In the genomic region with DNA sequence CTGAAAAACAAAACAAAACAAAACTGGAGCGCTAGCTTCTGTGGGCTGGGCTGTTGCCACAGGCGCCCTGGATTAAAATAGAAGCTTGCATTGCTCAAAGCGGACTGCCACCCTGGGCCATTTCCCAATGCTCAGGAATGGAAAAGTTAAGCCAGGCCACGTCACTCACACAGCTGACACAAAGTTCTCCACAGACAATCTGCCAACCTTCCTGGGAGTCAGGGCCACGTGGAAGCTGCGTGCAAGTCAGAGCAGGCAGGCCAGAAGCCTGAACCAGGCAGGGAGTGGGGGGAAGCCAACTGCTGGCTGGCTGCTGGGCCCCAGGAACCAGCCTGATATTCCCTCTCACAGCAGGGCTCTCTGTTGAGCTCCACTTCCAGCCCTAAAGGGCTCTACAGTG, we compare ENCODE assay signal across 10 mouse cellular contexts. TPM values are rescaled to one million over a fixed set of nuclear protein-coding genes. Genes with fewer than 3 reads are reported as not detected.
DNase-seq lines count a peak whose midpoint lies in the region; ATAC-seq lines count a peak whose summit lies in the region.
"Had no signal": no experiment of that assay in that cellular context is flagged by ENCODE, and none has a peak within 500 bp of the region (broad histone marks: within the 10 kb centered on the region; RNA-seq: fewer than 3 reads in every experiment).

No protein-coding gene starts in this region.

- no peak overlapping the region for H3K4me2 ChIP-seq in forebrain, embryonic 11.5 days (ENCODE audit: low read depth, low read length, severe bottlenecking)
- H3K4me2 ChIP-seq in hindbrain, embryonic 11.5 days (replicated peaks; ENCODE audit: low read depth, low read length) = no peak overlapping the region

- no peak overlapping the region for H3K27ac ChIP-seq in forebrain, embryonic 11.5 days (ENCODE audit: low read depth, low read length)
- H3K27ac ChIP-seq in hindbrain, embryonic 11.5 days (ENCODE audit: low read depth, low read length) = no peak overlapping the region

- no peak overlapping the region for H3K4me3 ChIP-seq in forebrain, embryonic 11.5 days (ENCODE audit: low read depth, low read length)
- H3K4me3 ChIP-seq in hindbrain, embryonic 11.5 days (ENCODE audit: low read depth, low read length) = no peak overlapping the region

- no peaks in the 10 kb centered on the region for H3K9me3 ChIP-seq in forebrain, embryonic 11.5 days (ENCODE audit: control insufficient read depth, low read length)
- no peaks in the 10 kb centered on the region for H3K9me3 ChIP-seq in hindbrain, embryonic 11.5 days (ENCODE audit: control insufficient read depth, low read length)

- 67% methylated on average over 6 of the region's 6 CpGs for WGBS in forebrain, embryonic 11.5 days
- 66% methylated on average over 6 of the region's 6 CpGs for WGBS in hindbrain, embryonic 11.5 days

- no peak overlapping the region for H3K9ac ChIP-seq in forebrain, embryonic 11.5 days (ENCODE audit: low read length)
- no peak overlapping the region for H3K9ac ChIP-seq in hindbrain, embryonic 11.5 days (ENCODE audit: low read depth, low read length)

- ATAC-seq in forebrain, embryonic 11.5 days (replicated peaks; ENCODE audit: low FRiP score) = no peak
- ATAC-seq in hindbrain, embryonic 11.5 days (ENCODE audit: low FRiP score) = no peak

- H3K36me3 ChIP-seq in forebrain, embryonic 11.5 days (ENCODE audit: control insufficient read depth, insufficient read depth, low read length) = no peaks in the 10 kb centered on the region
- H3K36me3 ChIP-seq in hindbrain, embryonic 11.5 days (ENCODE audit: control insufficient read depth, insufficient read depth, low read length) = no peaks in the 10 kb centered on the region

- H3K4me1 ChIP-seq in forebrain, embryonic 11.5 days (replicated peaks; ENCODE audit: control insufficient read depth, insufficient read depth, low read length) = no peaks in the 10 kb centered on the region
- H3K4me1 ChIP-seq in hindbrain, embryonic 11.5 days (replicated peaks; ENCODE audit: control insufficient read depth, insufficient read depth, low read length) = no peaks in the 10 kb centered on the region

- H3K27me3 ChIP-seq in forebrain, embryonic 11.5 days (ENCODE audit: control insufficient read depth, insufficient read depth, low read length) = no peaks in the 10 kb centered on the region
- no peaks in the 10 kb centered on the region for H3K27me3 ChIP-seq in hindbrain, embryonic 11.5 days (ENCODE audit: control insufficient read depth, insufficient read depth, low read length)

- peak; percentile 25 for DNase-seq in cerebellum, adult 9-10 months
- DNase-seq in cerebellum, postnatal 14 days = no peak
- peak; percentile 48 for DNase-seq in NIH3T3 (ENCODE audit: low read depth)
- peak; percentile 67 to 82 for DNase-seq in gastrocnemius, adult 8-10 months (ENCODE audit: low spot score in 2 of 2)
- DNase-seq in layer of hippocampus, postnatal 14 days (ENCODE audit: low spot score in 2 of 2) = peak; percentile 50 to 64
- DNase-seq in retina, postnatal 1 day = no peak
- DNase-seq in forebrain, embryonic 11.5 days (ENCODE audit: low spot score) = no peak
- DNase-seq in hindbrain, embryonic 11.5 days (ENCODE audit: low spot score) = no peak

RNA-seq across cellular contexts. Expression of gene Serpina12, which starts 2.8 kb away (rescaled TPM):
- under 1 TPM in 1 of 4 experiments, not detected in 3; 0.07 TPM for total RNA-seq in gastrocnemius, adult 8-10 months (2022)
- not detected for total RNA-seq in layer of hippocampus, postnatal 14 days (2021)
- not detected in 2 replicates for polyA plus RNA-seq in forebrain, embryonic 11.5 days (2014; fragmentation: Nextera tagmentation; extraction: Ambion mirVana)
- not detected in 2 replicates for polyA plus RNA-seq in hindbrain, embryonic 11.5 days (2014; fragmentation: Nextera tagmentation; extraction: Ambion mirVana)
- total RNA-seq: gastrocnemius, postnatal 4 days had no signal
- polyA plus RNA-seq: limb, embryonic 14.5 days had no signal

RNA-seq across cellular contexts. Expression of gene Serpina9, which starts 27.8 kb away (rescaled TPM):
- not detected for total RNA-seq in gastrocnemius, adult 8-10 months (2022)
- total RNA-seq in layer of hippocampus, postnatal 14 days (2021) = under 1 TPM in 1 of 2 experiments, not detected in 1; 0.18 TPM
- not detected in 2 replicates for polyA plus RNA-seq in forebrain, embryonic 11.5 days (2014; fragmentation: Nextera tagmentation; extraction: Ambion mirVana)
- not detected in 2 replicates for polyA plus RNA-seq in hindbrain, embryonic 11.5 days (2014; fragmentation: Nextera tagmentation; extraction: Ambion mirVana)
- total RNA-seq: gastrocnemius, postnatal 4 days had no signal

RNA-seq across cellular contexts. Expression of gene Serpina11, which starts 51.6 kb away (rescaled TPM):
- total RNA-seq in gastrocnemius, adult 8-10 months (2022) = not detected
- not detected for total RNA-seq in layer of hippocampus, postnatal 14 days (2021)
- polyA plus RNA-seq in forebrain, embryonic 11.5 days (2014; fragmentation: Nextera tagmentation; extraction: Ambion mirVana) = not detected in 2 replicates
- polyA plus RNA-seq in hindbrain, embryonic 11.5 days (2014; fragmentation: Nextera tagmentation; extraction: Ambion mirVana) = not detected in 2 replicates
- polyA plus RNA-seq: limb, embryonic 14.5 days had no signal

RNA-seq across cellular contexts. Expression of gene Serpina5, which starts 59.5 kb away (rescaled TPM):
- total RNA-seq in gastrocnemius, adult 8-10 months (2022) = not detected
- not detected for total RNA-seq in layer of hippocampus, postnatal 14 days (2021)
- polyA plus RNA-seq in forebrain, embryonic 11.5 days (2014; fragmentation: Nextera tagmentation; extraction: Ambion mirVana) = not detected in 2 replicates
- not detected in 2 replicates for polyA plus RNA-seq in hindbrain, embryonic 11.5 days (2014; fragmentation: Nextera tagmentation; extraction: Ambion mirVana)
- total RNA-seq: gastrocnemius, postnatal 4 days had no signal
- polyA plus RNA-seq: limb, embryonic 14.5 days had no signal

Comparison
In these comparisons a context has a peak if more than half of its experiments do, and no peak if none do; other contexts are left out.
1. DNase-seq: peak in cerebellum, adult 9-10 months (single experiment), NIH3T3 (single experiment), gastrocnemius, adult 8-10 months (2 of 2) and layer of hippocampus, postnatal 14 days (2 of 2); none in cerebellum, postnatal 14 days (0 of 2), retina, postnatal 1 day (single experiment), forebrain, embryonic 11.5 days (single experiment) and hindbrain, embryonic 11.5 days (single experiment).